Mouse (Mus musculus): ENCODE measurements around the gene Gm21988. TPM values are rescaled to one million over a fixed set of nuclear protein-coding genes. Genes with fewer than 3 reads are reported as not detected.
A peak's percentile ranks its signal among the peaks of the same experiment; 100 is the strongest.

Gm21988 gene
- polyA plus RNA-seq, 1 experiment, result 15.8 TPM

- Histone ChIP-seq H3K27me3 (replicated peaks; ENCODE audit: control insufficient read depth, insufficient read depth, low read length) (no peaks in the 10 kb centered on the region), H3K27ac (ENCODE audit: insufficient read depth, low read depth, low read length) (peak overlapping the region; percentile 93), H3K36me3 (ENCODE audit: control insufficient read depth, insufficient read depth, low read length) (no peaks in the 10 kb centered on the region; the same call in 1 of the 2 replicates), H3K4me3 (ENCODE audit: insufficient read depth, low read depth, low read length) (peak overlapping the region; percentile 27), H3K4me1 (ENCODE audit: control insufficient read depth, insufficient read depth, low read length) (peaks cover 28% of the 10 kb centered on the region)
- TF ChIP-seq POLR2A (IDR thresholded peaks at IDR 0.05; ENCODE audit: low read depth, low read length) (no peak), CTCF (conservative IDR thresholded peaks at IDR 0.05; ENCODE audit: insufficient read depth, insufficient read length, low read depth, low read length) (no peak)
- WGBS, result 63% methylated on average over 15 of the region's 15 CpGs
- DNase-seq, result no peak
These were observed 20.7 kb downstream of the Gm21988 start for GRCm38 (mm10) chr11:70218741-70219470.

GRCm38 (mm10) chr11:70218039-70218438, 21.6 kb downstream of the Gm21988 start:
- Histone ChIP-seq H3K4me3 (ENCODE audit: insufficient read depth, low read depth, low read length) (no peak overlapping the region), H3K27ac (ENCODE audit: insufficient read depth, low read depth, low read length) (peak overlapping the region; percentile 93), H3K4me1 (ENCODE audit: control insufficient read depth, insufficient read depth, low read length) (peaks cover 32% of the 10 kb centered on the region), H3K27me3 (replicated peaks; ENCODE audit: control insufficient read depth, insufficient read depth, low read length) (no peaks in the 10 kb centered on the region), H3K36me3 (ENCODE audit: control insufficient read depth, insufficient read depth, low read length) (no peaks in the 10 kb centered on the region; the same call in 1 of the 2 replicates)
- 41% methylated on average over 4 of the region's 4 CpGs for WGBS
- TF ChIP-seq POLR2A (IDR thresholded peaks at IDR 0.05; ENCODE audit: low read depth, low read length), result no peak
- TF ChIP-seq CTCF (conservative IDR thresholded peaks at IDR 0.05; ENCODE audit: insufficient read depth, insufficient read length, low read depth, low read length), result no peak
- peak; percentile 90 for DNase-seq

- no peak for TF ChIP-seq CTCF (conservative IDR thresholded peaks at IDR 0.05; ENCODE audit: insufficient read depth, insufficient read length, low read depth, low read length)
- TF ChIP-seq POLR2A (IDR thresholded peaks at IDR 0.05; ENCODE audit: low read depth, low read length), result no peak
- no peak for DNase-seq
- no peak overlapping the region for H3K27ac ChIP-seq (ENCODE audit: insufficient read depth, low read depth, low read length)
- WGBS, result 65% methylated on average over 3 of the region's 3 CpGs
- peaks cover 36% of the 10 kb centered on the region for H3K4me1 ChIP-seq (ENCODE audit: control insufficient read depth, insufficient read depth, low read length)
- no peaks in the 10 kb centered on the region for H3K27me3 ChIP-seq (replicated peaks; ENCODE audit: control insufficient read depth, insufficient read depth, low read length)
- H3K36me3 ChIP-seq (ENCODE audit: control insufficient read depth, insufficient read depth, low read length), result no peaks in the 10 kb centered on the region; the same call in 1 of the 2 replicates
- H3K4me3 ChIP-seq (ENCODE audit: insufficient read depth, low read depth, low read length), result no peak overlapping the region
These were observed 23.5 kb downstream of the Gm21988 start for GRCm38 (mm10) chr11:70216103-70216502.

- peak; percentile 75 for DNase-seq
- Histone ChIP-seq H3K36me3 (ENCODE audit: control insufficient read depth, insufficient read depth, low read length) (no peaks in the 10 kb centered on the region; the same call in 1 of the 2 replicates), H3K27ac (ENCODE audit: insufficient read depth, low read depth, low read length) (no peak overlapping the region), H3K27me3 (replicated peaks; ENCODE audit: control insufficient read depth, insufficient read depth, low read length) (no peaks in the 10 kb centered on the region), H3K4me1 (ENCODE audit: control insufficient read depth, insufficient read depth, low read length) (peaks cover 36% of the 10 kb centered on the region), H3K4me3 (ENCODE audit: insufficient read depth, low read depth, low read length) (no peak overlapping the region)
- peak; percentile 11 for TF ChIP-seq POLR2A (IDR thresholded peaks at IDR 0.05; ENCODE audit: low read depth, low read length)
- no peak for TF ChIP-seq CTCF (conservative IDR thresholded peaks at IDR 0.05; ENCODE audit: insufficient read depth, insufficient read length, low read depth, low read length)
- 49% methylated on average over 22 of the region's 22 CpGs for WGBS
These were observed 24.3 kb downstream of the Gm21988 start for GRCm38 (mm10) chr11:70215301-70215700.

GRCm38 (mm10) chr11:70214856-70215209, 24.8 kb downstream of the Gm21988 start:
- Histone ChIP-seq H3K27me3 (replicated peaks; ENCODE audit: control insufficient read depth, insufficient read depth, low read length) (no peaks in the 10 kb centered on the region), H3K4me1 (ENCODE audit: control insufficient read depth, insufficient read depth, low read length) (peaks cover 36% of the 10 kb centered on the region), H3K36me3 (ENCODE audit: control insufficient read depth, insufficient read depth, low read length) (no peaks in the 10 kb centered on the region; the same call in 1 of the 2 replicates), H3K4me3 (ENCODE audit: insufficient read depth, low read depth, low read length) (no peak overlapping the region), H3K27ac (ENCODE audit: insufficient read depth, low read depth, low read length) (peak overlapping the region; percentile 42)
- no peak for DNase-seq
- 33% methylated on average over 18 of the region's 18 CpGs for WGBS
- TF ChIP-seq CTCF (conservative IDR thresholded peaks at IDR 0.05; ENCODE audit: insufficient read depth, insufficient read length, low read depth, low read length) (no peak), POLR2A (IDR thresholded peaks at IDR 0.05; ENCODE audit: low read depth, low read length) (no peak)

- Histone ChIP-seq H3K27me3 (replicated peaks; ENCODE audit: control insufficient read depth, insufficient read depth, low read length) (no peaks in the 10 kb centered on the region), H3K36me3 (ENCODE audit: control insufficient read depth, insufficient read depth, low read length) (no peaks in the 10 kb centered on the region; the same call in 1 of the 2 replicates), H3K4me1 (ENCODE audit: control insufficient read depth, insufficient read depth, low read length) (peaks cover 36% of the 10 kb centered on the region), H3K27ac (ENCODE audit: insufficient read depth, low read depth, low read length) (peak overlapping the region; percentile 42), H3K4me3 (ENCODE audit: insufficient read depth, low read depth, low read length) (peak overlapping the region; percentile 32)
- 7% methylated on average over 46 of the region's 46 CpGs for WGBS
- peak; percentile 89 for DNase-seq
- TF ChIP-seq CTCF (conservative IDR thresholded peaks at IDR 0.05; ENCODE audit: insufficient read depth, insufficient read length, low read depth, low read length), result no peak
These were observed 25.3 kb downstream of the Gm21988 start for GRCm38 (mm10) chr11:70214191-70214855.

- 11% methylated on average over 26 of the region's 26 CpGs for WGBS
- no peak for TF ChIP-seq CTCF (conservative IDR thresholded peaks at IDR 0.05; ENCODE audit: insufficient read depth, insufficient read length, low read depth, low read length)
- no peak for TF ChIP-seq POLR2A (IDR thresholded peaks at IDR 0.05; ENCODE audit: low read depth, low read length)
- Histone ChIP-seq H3K36me3 (ENCODE audit: control insufficient read depth, insufficient read depth, low read length) (no peaks in the 10 kb centered on the region; the same call in 1 of the 2 replicates), H3K27me3 (replicated peaks; ENCODE audit: control insufficient read depth, insufficient read depth, low read length) (no peaks in the 10 kb centered on the region), H3K27ac (ENCODE audit: insufficient read depth, low read depth, low read length) (peak overlapping the region; percentile 1; the same call in 1 of the 2 replicates), H3K4me3 (ENCODE audit: insufficient read depth, low read depth, low read length) (peak overlapping the region; percentile 32), H3K4me1 (ENCODE audit: control insufficient read depth, insufficient read depth, low read length) (peaks cover 35% of the 10 kb centered on the region)
- DNase-seq, result no peak
These were observed 25.9 kb downstream of the Gm21988 start for GRCm38 (mm10) chr11:70213736-70214135.

Measured in kidney, adult 2 months (tissue).